Mouse (Mus musculus) liver, embryonic 15.5 days (tissue): Measurements from ENCODE around the gene Wfdc6b. TPM values are rescaled to one million over a fixed set of nuclear protein-coding genes. Genes with fewer than 3 reads are reported as not detected.
"Not testable (repeated sequence)": the region's sequence is repeated elsewhere in the genome, so short reads cannot be mapped to it uniquely, and the experiment has no call there.

ENCODE experiments used
- ATAC-seq: fragments of 200-750 bp; cut with Nextera tagmentation; 2 replicates; pipeline ENCODE4 v1.8.0; 2017; ENCODE audit warnings: moderate number of reproducible peaks, mild to moderate bottlenecking, moderate library complexity; ENCODE audit not compliant: insufficient read depth
- H3K27ac ChIP-seq: fragments of 300-500 bp; sonication (generic); replicated peaks from 2 replicates; pipeline ENCODE4 v1.5.1; 2015; ENCODE audit warnings: mild to moderate bottlenecking, inconsistent platforms
- H3K27me3 ChIP-seq: fragments of 300-500 bp; sonication (generic); 2 replicates; pipeline ENCODE4 v1.6.1; 2015; ENCODE audit warnings: mild to moderate bottlenecking, inconsistent platforms
- H3K36me3 ChIP-seq: fragments of 300-500 bp; sonication (generic); replicated peaks from 2 replicates; pipeline ENCODE4 v1.6.1; 2015; ENCODE audit warnings: moderate library complexity, mild to moderate bottlenecking, inconsistent platforms
- H3K4me1 ChIP-seq: fragments of 300-500 bp; sonication (generic); replicated peaks from 2 replicates; pipeline ENCODE4 v1.6.1; 2015; ENCODE audit warnings: inconsistent platforms
- H3K4me2 ChIP-seq: fragments of 300-500 bp; sonication (generic); 2 replicates; pipeline ENCODE4 v1.6.1; 2015; ENCODE audit warnings: moderate library complexity, mild to moderate bottlenecking, inconsistent platforms
- H3K4me3 ChIP-seq: fragments of 300-500 bp; sonication (generic); replicated peaks from 2 replicates; pipeline ENCODE4 v1.5.1; 2015; ENCODE audit warnings: mild to moderate bottlenecking, inconsistent platforms
- H3K9ac ChIP-seq: fragments of 300-500 bp; sonication (generic); 2 replicates; pipeline ENCODE4 v1.6.1; 2015; ENCODE audit warnings: moderate library complexity, mild to moderate bottlenecking, inconsistent platforms
- H3K9me3 ChIP-seq: fragments of 300-500 bp; sonication (generic); replicated peaks from 2 replicates; pipeline ENCODE4 v1.6.1; 2016; ENCODE audit warnings: inconsistent platforms
- WGBS: fragments of 180-500 bp; shearing (Covaris S2); methylation state at CpG from one replicate; pipeline ENCODE4 v1.1.7; 2015; ENCODE audit warnings: mixed read lengths; ENCODE audit not compliant: insufficient replicate concordance; 5-methylcytosine and 5-hydroxymethylcytosine counted together
- polyA plus RNA-seq: library from polyadenylated mRNA; unstranded; fragments of >200 nt; fragmentation: Nextera tagmentation; extraction: Ambion mirVana; gene quantifications from 2 replicates; pipeline ENCODE4 v1.2.1, GENCODE M21; 2015

The Wfdc6b gene
- not detected in 2 replicates for polyA plus RNA-seq

GRCm38 (mm10) chr2:164613471-164613870 is at the start of gene Wfdc6b, which contains the start of gene Wfdc8:
Gene Wfdc6b, plus strand, starts transcription at chr2:164613522.
Gene Wfdc8, minus strand, starts transcription at chr2:164613626.
- 54% methylated on average over 8 of the region's 8 CpGs for WGBS
- not testable (repeated sequence) for H3K27me3 ChIP-seq

GRCm38 (mm10) chr2:164564346-164564745 is 49.0 kb upstream of the Wfdc6b start:
- H3K27me3 ChIP-seq, result peaks cover 42% of the 10 kb centered on the region
- H3K4me2 ChIP-seq, result no peak overlapping the region
- no peak overlapping the region for H3K9ac ChIP-seq
- no peaks in the 10 kb centered on the region for H3K9me3 ChIP-seq
- no peak for ATAC-seq
- no peak overlapping the region for H3K27ac ChIP-seq
- H3K4me1 ChIP-seq, result no peaks in the 10 kb centered on the region
- 44% methylated on average over 5 of the region's 5 CpGs for WGBS
- no peak overlapping the region for H3K4me3 ChIP-seq
- H3K36me3 ChIP-seq, result no peaks in the 10 kb centered on the region

More at GRCm38 (mm10) chr2:164613471-164613870, at the start of gene Wfdc6b, which contains the start of gene Wfdc8:
- not testable (repeated sequence) for H3K36me3 ChIP-seq, H3K9me3 ChIP-seq, H3K4me2 ChIP-seq, ATAC-seq, H3K4me3 ChIP-seq, H3K27ac ChIP-seq, H3K4me1 ChIP-seq, H3K9ac ChIP-seq

- Histone ChIP-seq H3K9ac (no peak overlapping the region), H3K4me2 (no peak overlapping the region), H3K4me1 (no peaks in the 10 kb centered on the region), H3K4me3 (no peak overlapping the region), H3K9me3 (no peaks in the 10 kb centered on the region), H3K27ac (no peak overlapping the region), H3K36me3 (no peaks in the 10 kb centered on the region), H3K27me3 (peaks cover 31% of the 10 kb centered on the region)
- ATAC-seq, result no peak
- 53% methylated on average over 2 of the region's 2 CpGs for WGBS
These were observed 46.3 kb upstream of the Wfdc6b start for GRCm38 (mm10) chr2:164566997-164567396.

- ATAC-seq, result no peak
- Histone ChIP-seq H3K4me2 (no peak overlapping the region), H3K27me3 (peaks cover 26% of the 10 kb centered on the region), H3K27ac (no peak overlapping the region), H3K4me3 (no peak overlapping the region), H3K36me3 (no peaks in the 10 kb centered on the region), H3K4me1 (no peaks in the 10 kb centered on the region), H3K9ac (no peak overlapping the region), H3K9me3 (no peaks in the 10 kb centered on the region)
- 53% methylated on average over 5 of the region's 5 CpGs for WGBS
These were observed 45.9 kb upstream of the Wfdc6b start for GRCm38 (mm10) chr2:164567460-164567859.

GRCm38 (mm10) chr2:164573359-164573758 is 40.0 kb upstream of the Wfdc6b start, which contains the start of gene Spint3:
Gene Spint3, minus strand, starts transcription at chr2:164573459.
- not testable (repeated sequence) for H3K9ac ChIP-seq, H3K4me2 ChIP-seq, ATAC-seq, H3K4me1 ChIP-seq, H3K27me3 ChIP-seq, H3K4me3 ChIP-seq, H3K9me3 ChIP-seq, H3K27ac ChIP-seq, H3K36me3 ChIP-seq
- WGBS, result 52% methylated on average over 6 of the region's 6 CpGs

GRCm38 (mm10) chr2:164585025-164585725 is 28.1 kb upstream of the Wfdc6b start, which contains the start of gene Wfdc6a:
Gene Wfdc6a, minus strand, starts transcription at chr2:164585447.
- not testable (repeated sequence) for H3K27ac ChIP-seq, H3K4me1 ChIP-seq, H3K9ac ChIP-seq, H3K27me3 ChIP-seq, H3K9me3 ChIP-seq, H3K36me3 ChIP-seq, H3K4me3 ChIP-seq, ATAC-seq, H3K4me2 ChIP-seq
- 53% methylated on average over 13 of the region's 13 CpGs for WGBS

GRCm38 (mm10) chr2:164592014-164592413 is 21.3 kb upstream of the Wfdc6b start:
- H3K4me2 ChIP-seq, result no peak overlapping the region
- no peaks in the 10 kb centered on the region for H3K36me3 ChIP-seq
- H3K9me3 ChIP-seq, result no peaks in the 10 kb centered on the region
- H3K4me1 ChIP-seq, result no peaks in the 10 kb centered on the region
- no peak overlapping the region for H3K9ac ChIP-seq
- WGBS, result 5% methylated on average over 4 of the region's 4 CpGs
- H3K4me3 ChIP-seq, result no peak overlapping the region
- ATAC-seq, result no peak
- no peak overlapping the region for H3K27ac ChIP-seq
- no peaks in the 10 kb centered on the region for H3K27me3 ChIP-seq

- Histone ChIP-seq H3K36me3 (no peaks in the 10 kb centered on the region), H3K4me3 (no peak within 1 kb of the TSS), H3K4me1 (no peaks in the 10 kb centered on the region), H3K27ac (no peak within 1 kb of the TSS), H3K27me3 (no peaks in the 10 kb centered on the region), H3K9me3 (no peaks in the 10 kb centered on the region), H3K4me2 (no peak within 1 kb of the TSS), H3K9ac (no peak within 1 kb of the TSS)
- WGBS, result 45% methylated on average over 4 of the region's 4 CpGs
- no peak for ATAC-seq
These were observed 19.8 kb upstream of the Wfdc6b start, which contains the start of gene Eppin for GRCm38 (mm10) chr2:164593494-164593893. Gene Eppin, minus strand, starts transcription at chr2:164593594.

- Histone ChIP-seq H3K4me2 (no peak overlapping the region), H3K9me3 (no peaks in the 10 kb centered on the region), H3K27me3 (no peaks in the 10 kb centered on the region), H3K9ac (no peak overlapping the region), H3K36me3 (no peaks in the 10 kb centered on the region), H3K27ac (no peak overlapping the region), H3K4me3 (no peak overlapping the region), H3K4me1 (no peaks in the 10 kb centered on the region)
- ATAC-seq, result no peak
- 49% methylated on average over 3 of the region's 3 CpGs for WGBS
These were observed 13.1 kb upstream of the Wfdc6b start for GRCm38 (mm10) chr2:164600179-164600578.

GRCm38 (mm10) chr2:164603482-164603881 is 9.8 kb upstream of the Wfdc6b start:
- H3K4me1 ChIP-seq, result no peaks in the 10 kb centered on the region
- no peaks in the 10 kb centered on the region for H3K36me3 ChIP-seq
- no peaks in the 10 kb centered on the region for H3K27me3 ChIP-seq
- H3K9me3 ChIP-seq, result no peaks in the 10 kb centered on the region
- no peak overlapping the region for H3K4me3 ChIP-seq
- 61% methylated on average over 3 of the region's 3 CpGs for WGBS
- ATAC-seq, result no peak
- H3K4me2 ChIP-seq, result no peak overlapping the region
- no peak overlapping the region for H3K9ac ChIP-seq
- H3K27ac ChIP-seq, result no peak overlapping the region

GRCm38 (mm10) chr2:164604411-164604810 is 8.9 kb upstream of the Wfdc6b start:
- H3K27ac ChIP-seq, result no peak overlapping the region
- H3K36me3 ChIP-seq, result no peaks in the 10 kb centered on the region
- no peaks in the 10 kb centered on the region for H3K4me1 ChIP-seq
- no peak for ATAC-seq
- no peaks in the 10 kb centered on the region for H3K9me3 ChIP-seq
- no peak overlapping the region for H3K9ac ChIP-seq
- 69% methylated on average over 8 of the region's 8 CpGs for WGBS
- no peak overlapping the region for H3K4me2 ChIP-seq
- H3K27me3 ChIP-seq, result no peaks in the 10 kb centered on the region
- no peak overlapping the region for H3K4me3 ChIP-seq
